Mouse (Mus musculus) hindbrain, embryonic 12.5 days (tissue): ENCODE measurements at regions not wholly inside any gene's neighbourhood (a gene's known extent, or its start where the extent isn't known, plus 50 kb on each side); places are given as distances from the start of the nearest gene placed in this dataset.

Experiments
- ATAC-seq: fragments of 200-750 bp; cut with Nextera tagmentation; 2 replicates; pipeline ENCODE4 v1.8.0; 2017; ENCODE audit warnings: moderate TSS enrichment; ENCODE audit not compliant: low FRiP score
- H3K27ac ChIP-seq: fragments of 300-500 bp; sonication (generic); 2 replicates; pipeline ENCODE4 v1.5.1; 2016; ENCODE audit warnings: mild to moderate bottlenecking
- H3K27me3 ChIP-seq: fragments of 300-500 bp; sonication (generic); 2 replicates; pipeline ENCODE4 v1.6.1; 2016; ENCODE audit warnings: mild to moderate bottlenecking
- H3K36me3 ChIP-seq: fragments of 300-500 bp; sonication (generic); 2 replicates; pipeline ENCODE4 v1.6.1; 2016; ENCODE audit warnings: mild to moderate bottlenecking
- H3K4me1 ChIP-seq: fragments of 300-500 bp; sonication (generic); 2 replicates; pipeline ENCODE4 v1.6.1; 2016
- H3K4me2 ChIP-seq: fragments of 300-500 bp; sonication (generic); replicated peaks from 2 replicates; pipeline ENCODE4 v1.6.1; 2016; ENCODE audit warnings: mild to moderate bottlenecking
- H3K4me3 ChIP-seq: fragments of 300-500 bp; sonication (generic); 2 replicates; pipeline ENCODE4 v1.5.1; 2016; ENCODE audit warnings: mild to moderate bottlenecking
- H3K9ac ChIP-seq: fragments of 300-500 bp; sonication (generic); 2 replicates; pipeline ENCODE4 v1.6.1; 2016; ENCODE audit warnings: mild to moderate bottlenecking, moderate library complexity
- H3K9me3 ChIP-seq: fragments of 300-500 bp; sonication (generic); replicated peaks from 2 replicates; pipeline ENCODE4 v1.6.1; 2016; ENCODE audit warnings: mild to moderate bottlenecking
- WGBS: fragments of 180-500 bp; shearing (Covaris S2); methylation state at CpG from one replicate; pipeline ENCODE4 v1.1.7; 2016; 5-methylcytosine and 5-hydroxymethylcytosine counted together

DNA sequence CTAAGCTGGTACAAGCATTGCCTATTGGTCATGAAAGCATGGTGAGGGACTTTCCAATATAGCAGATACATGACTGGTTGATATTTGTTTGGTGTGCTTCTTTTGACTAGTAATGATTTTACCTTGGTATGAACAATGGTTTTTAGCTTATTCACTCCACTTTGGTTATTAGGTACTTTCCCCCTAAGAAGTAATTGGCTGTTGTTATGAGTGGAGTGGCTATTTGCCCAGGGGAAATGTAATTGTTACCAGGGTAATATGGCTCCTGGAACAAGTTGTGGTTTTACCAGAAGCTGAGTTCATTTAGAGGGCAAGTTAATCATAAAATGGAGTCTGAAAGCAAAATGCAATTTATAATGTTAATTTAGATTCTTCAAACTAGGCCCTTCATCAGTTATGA is 1000.2 kb upstream of the Manea start:
- Histone ChIP-seq H3K9me3 (no peaks in the 10 kb centered on the region), H3K27me3 (no peaks in the 10 kb centered on the region), H3K4me3 (no peak overlapping the region), H3K4me2 (no peak overlapping the region), H3K27ac (no peak overlapping the region), H3K9ac (no peak overlapping the region), H3K4me1 (no peaks in the 10 kb centered on the region), H3K36me3 (no peaks in the 10 kb centered on the region)
- ATAC-seq: no peak

DNA sequence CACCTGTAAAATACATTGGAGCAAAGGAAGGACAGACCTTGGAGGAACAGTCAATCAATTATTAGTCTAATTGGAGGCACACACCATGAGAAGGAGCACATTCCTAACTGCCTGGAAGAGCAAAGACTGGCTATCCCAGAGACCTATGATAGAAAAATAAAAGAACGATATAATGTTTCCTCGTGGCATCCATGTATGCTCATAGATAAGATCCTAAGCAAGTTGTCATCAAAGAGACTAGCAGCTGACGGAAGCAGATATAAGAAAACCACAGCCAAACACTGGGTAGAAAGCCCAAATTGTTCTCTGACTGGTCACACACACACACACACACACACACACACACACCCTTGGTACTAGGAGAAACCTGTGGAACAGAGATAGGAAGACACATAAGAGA is 986.6 kb upstream of the Manea start:
- Histone ChIP-seq H3K27ac (no peak overlapping the region), H3K4me2 (no peak overlapping the region), H3K9ac (no peak overlapping the region), H3K4me3 (no peak overlapping the region), H3K27me3 (no peaks in the 10 kb centered on the region), H3K4me1 (no peaks in the 10 kb centered on the region), H3K9me3 (no peaks in the 10 kb centered on the region), H3K36me3 (no peaks in the 10 kb centered on the region)
- WGBS: 96% methylated on average over 3 of the region's 3 CpGs
- no peak for ATAC-seq
